Mouse (Mus musculus): ENCODE measurements at regions not wholly inside any gene's neighbourhood (a gene's known extent, or its start where the extent isn't known, plus 50 kb on each side); places are given as distances from the start of the nearest gene placed in this dataset.

GRCm38 (mm10) chr5:111943337-111944162, 209.8 kb downstream of the Gm26897 start:
- DNase-seq (ENCODE audit: extremely low read depth, low read depth, low spot score) = no peak

- no peak for DNase-seq (ENCODE audit: extremely low read depth, low read depth, low spot score)
Measured at GRCm38 (mm10) chr5:111944273-111944971, 210.7 kb downstream of the Gm26897 start.

GRCm38 (mm10) chr5:111944972-111945285, 211.2 kb downstream of the Gm26897 start:
- DNase-seq (ENCODE audit: extremely low read depth, low read depth, low spot score) = no peak

GRCm38 (mm10) chr5:111946281-111946680, 212.6 kb downstream of the Gm26897 start:
- no peak for DNase-seq (ENCODE audit: extremely low read depth, low read depth, low spot score)

GRCm38 (mm10) chr5:111957698-111958097, 224.0 kb downstream of the Gm26897 start:
- no peak for DNase-seq (ENCODE audit: extremely low read depth, low read depth, low spot score)

- no peak for DNase-seq (ENCODE audit: extremely low read depth, low read depth, low spot score)
Measured at GRCm38 (mm10) chr5:111958226-111958625, 224.5 kb downstream of the Gm26897 start.

GRCm38 (mm10) chr5:111965311-111965710, 231.6 kb downstream of the Gm26897 start:
- no peak for DNase-seq (ENCODE audit: extremely low read depth, low read depth, low spot score)

- no peak for DNase-seq (ENCODE audit: extremely low read depth, low read depth, low spot score)
Measured at GRCm38 (mm10) chr5:111968121-111968520, 234.4 kb downstream of the Gm26897 start.

- DNase-seq (ENCODE audit: extremely low read depth, low read depth, low spot score) = no peak
Measured at GRCm38 (mm10) chr5:111968701-111969100, 235.0 kb downstream of the Gm26897 start.

- DNase-seq (ENCODE audit: extremely low read depth, low read depth, low spot score) = no peak
Measured at GRCm38 (mm10) chr5:111971193-111971592, 237.5 kb downstream of the Gm26897 start.

- no peak for DNase-seq (ENCODE audit: extremely low read depth, low read depth, low spot score)
Measured at GRCm38 (mm10) chr5:111971952-111972351, 238.2 kb downstream of the Gm26897 start.

GRCm38 (mm10) chr5:111975686-111976085, 242.0 kb downstream of the Gm26897 start:
- no peak for DNase-seq (ENCODE audit: extremely low read depth, low read depth, low spot score)

- no peak for DNase-seq (ENCODE audit: extremely low read depth, low read depth, low spot score)
Measured at GRCm38 (mm10) chr5:111979601-111980000, 245.9 kb downstream of the Gm26897 start.

- no peak for DNase-seq (ENCODE audit: extremely low read depth, low read depth, low spot score)
Measured at GRCm38 (mm10) chr5:111982106-111982505, 248.4 kb downstream of the Gm26897 start.

GRCm38 (mm10) chr5:111985997-111986396, 252.3 kb downstream of the Gm26897 start:
- no peak for DNase-seq (ENCODE audit: extremely low read depth, low read depth, low spot score)

GRCm38 (mm10) chr5:111987036-111987435, 253.3 kb downstream of the Gm26897 start:
- no peak for DNase-seq (ENCODE audit: extremely low read depth, low read depth, low spot score)

- DNase-seq (ENCODE audit: extremely low read depth, low read depth, low spot score) = no peak
Measured at GRCm38 (mm10) chr5:111991805-111992204, 258.1 kb downstream of the Gm26897 start.

- no peak for DNase-seq (ENCODE audit: extremely low read depth, low read depth, low spot score)
Measured at GRCm38 (mm10) chr5:111993221-111993620, 259.1 kb downstream of the Cryba4 start.

GRCm38 (mm10) chr5:111993930-111994329, 258.4 kb downstream of the Cryba4 start:
- no peak for DNase-seq (ENCODE audit: extremely low read depth, low read depth, low spot score)

GRCm38 (mm10) chr5:111996806-111997205, 255.5 kb downstream of the Cryba4 start:
- DNase-seq (ENCODE audit: extremely low read depth, low read depth, low spot score) = no peak

- DNase-seq (ENCODE audit: extremely low read depth, low read depth, low spot score) = no peak
Measured at GRCm38 (mm10) chr5:112001742-112002701, 250.3 kb downstream of the Cryba4 start.
